Mouse (Mus musculus) c-Kit-positive CD71-positive TER-119-negative erythroid progenitor cells, embryonic 14.5 days (primary cell): Measurements from ENCODE around the gene Nt5c3b.

Source experiments
- DNase-seq: peaks from one replicate; pipeline ENCODE4 v3.0.0-alpha.2; 2013; ENCODE audit warnings: low read depth

Nt5c3b gene

GRCm38 (mm10) chr11:100379311-100379710 is 62.3 kb downstream of the Nt5c3b start:
- DNase-seq = no peak

DNA sequence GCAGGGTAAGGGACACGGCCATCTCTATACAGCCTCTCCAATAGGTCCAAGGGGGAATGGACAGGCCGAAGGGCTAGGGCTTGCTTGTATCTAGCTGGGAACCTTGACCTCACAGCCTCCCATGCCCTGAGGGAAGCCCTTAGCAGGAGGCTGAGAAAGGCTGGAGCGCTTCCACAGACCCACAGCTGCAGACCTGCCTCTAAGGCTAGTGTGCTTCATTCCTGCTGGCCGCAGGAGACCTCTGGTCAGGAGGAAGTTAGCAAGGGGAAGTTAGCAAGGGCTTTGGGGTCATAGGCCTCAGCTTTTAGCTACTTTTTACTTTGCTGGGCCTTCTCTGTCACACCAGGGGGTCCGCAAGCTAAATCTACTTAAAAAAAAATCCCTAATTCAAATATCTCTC is 63.2 kb downstream of the Nt5c3b start:
- DNase-seq = no peak

DNA sequence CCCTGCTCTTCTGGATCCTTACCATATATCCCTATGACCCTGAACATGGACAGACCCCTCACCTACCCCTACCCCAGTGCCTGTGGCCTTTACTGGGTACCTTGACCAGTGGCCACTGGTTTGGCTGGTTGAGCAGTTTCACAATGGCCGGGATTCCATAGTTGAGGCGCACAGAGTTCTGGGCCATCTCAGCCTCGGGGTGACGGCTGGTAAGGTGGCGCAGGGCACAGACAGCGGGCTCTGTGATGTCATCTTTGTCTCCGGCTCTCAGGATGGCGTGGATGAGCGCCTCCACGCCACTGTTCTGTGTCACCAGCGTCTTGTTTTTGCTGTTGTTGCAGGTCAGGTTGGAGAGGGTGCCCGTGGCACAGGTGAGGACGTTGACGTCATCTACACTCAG is 63.6 kb downstream of the Nt5c3b start:
- no peak for DNase-seq

- DNase-seq = no peak
Measured at GRCm38 (mm10) chr11:100376746-100377389, 64.7 kb downstream of the Nt5c3b start.

DNA sequence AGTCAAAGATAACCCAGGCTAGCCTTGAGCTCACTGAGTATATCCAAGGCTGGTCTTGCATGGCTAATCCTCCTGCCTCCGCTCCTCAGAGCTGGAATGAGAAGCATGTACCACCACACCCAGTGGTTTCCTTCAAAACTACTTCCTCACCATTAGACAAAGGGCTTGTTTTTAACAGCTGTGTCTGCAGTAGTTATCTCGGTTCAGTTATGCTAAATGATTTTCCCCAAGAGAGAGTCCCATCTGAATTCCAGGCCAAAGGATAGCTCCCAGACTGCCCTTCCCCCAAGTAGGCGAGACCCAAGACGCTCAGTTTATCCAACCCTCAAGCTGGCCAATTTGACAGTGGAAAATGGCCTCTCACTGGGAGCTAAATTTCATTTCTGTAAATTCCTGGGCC is 65.6 kb downstream of the Nt5c3b start:
- DNase-seq = no peak

DNA sequence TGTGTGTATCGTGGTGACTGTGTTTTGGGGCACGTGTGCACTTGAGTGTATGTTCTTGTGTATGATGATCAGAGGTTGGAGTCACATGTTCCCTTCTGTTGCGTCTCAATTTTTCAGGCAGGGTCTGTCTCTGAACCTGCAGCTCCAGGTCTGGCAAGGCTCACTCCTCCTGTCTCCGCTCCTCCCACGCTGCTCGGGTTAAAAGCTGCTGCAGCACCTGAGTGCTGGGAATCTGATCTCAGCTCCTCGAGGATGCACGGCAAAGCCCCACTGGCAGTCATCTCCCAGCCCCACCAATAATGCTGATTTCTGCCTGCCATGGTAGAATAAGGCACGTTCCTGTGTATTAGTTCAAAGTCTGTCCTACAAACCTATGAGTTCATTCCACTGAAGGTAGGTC is 66.5 kb downstream of the Nt5c3b start:
- DNase-seq = no peak
